Mouse (Mus musculus): ENCODE results near the gene Gpr39. TPM values are rescaled to one million over a fixed set of nuclear protein-coding genes. Genes with fewer than 3 reads are reported as not detected.

Gpr39 gene
- polyA plus RNA-seq, 1 experiment from 2014 or later: 6.8 TPM

GRCm38 (mm10) chr1:125744766-125745165 lies 68.0 kb downstream of the Gpr39 start:
- no peak overlapping the region for H3K4me2 ChIP-seq (replicated peaks; ENCODE audit: low read depth)
- no peak overlapping the region for H3K27ac ChIP-seq (ENCODE audit: low read depth, low read length)
- no peak overlapping the region for H3K4me3 ChIP-seq (ENCODE audit: low read depth, low read length)
- H3K4me1 ChIP-seq (replicated peaks; ENCODE audit: control insufficient read depth, insufficient read depth, low read length): no peaks in the 10 kb centered on the region
- ATAC-seq: no peak
- no peaks in the 10 kb centered on the region for H3K27me3 ChIP-seq (replicated peaks; ENCODE audit: control insufficient read depth, insufficient read depth, low read length)
- no peak overlapping the region for H3K9ac ChIP-seq (ENCODE audit: low read depth, low read length)
- H3K9me3 ChIP-seq (ENCODE audit: control insufficient read depth): no peaks in the 10 kb centered on the region
- no peak for TF ChIP-seq CTCF (IDR thresholded peaks at IDR 0.05; ENCODE audit: low read depth)
- WGBS: 89% methylated on average over 4 of the region's 4 CpGs
- no peaks in the 10 kb centered on the region for H3K36me3 ChIP-seq (ENCODE audit: control insufficient read depth, insufficient read depth)

- no peak for ATAC-seq
- H3K4me2 ChIP-seq (replicated peaks; ENCODE audit: low read depth): no peak overlapping the region
- no peaks in the 10 kb centered on the region for H3K4me1 ChIP-seq (replicated peaks; ENCODE audit: control insufficient read depth, insufficient read depth, low read length)
- no peak for TF ChIP-seq CTCF (IDR thresholded peaks at IDR 0.05; ENCODE audit: low read depth)
- no peak overlapping the region for H3K27ac ChIP-seq (ENCODE audit: low read depth, low read length)
- H3K4me3 ChIP-seq (ENCODE audit: low read depth, low read length): no peak overlapping the region
- H3K9ac ChIP-seq (ENCODE audit: low read depth, low read length): no peak overlapping the region
- no peaks in the 10 kb centered on the region for H3K36me3 ChIP-seq (ENCODE audit: control insufficient read depth, insufficient read depth)
- WGBS: 74% methylated on average over 4 of the region's 4 CpGs
- H3K27me3 ChIP-seq (replicated peaks; ENCODE audit: control insufficient read depth, insufficient read depth, low read length): no peaks in the 10 kb centered on the region
- H3K9me3 ChIP-seq (ENCODE audit: control insufficient read depth): no peaks in the 10 kb centered on the region
Observed at GRCm38 (mm10) chr1:125755335-125755996, 78.7 kb downstream of the Gpr39 start.

- 58% methylated on average over 15 of the region's 15 CpGs for WGBS
- H3K4me2 ChIP-seq (replicated peaks; ENCODE audit: low read depth): no peak overlapping the region
- H3K27me3 ChIP-seq (replicated peaks; ENCODE audit: control insufficient read depth, insufficient read depth, low read length): no peaks in the 10 kb centered on the region
- no peaks in the 10 kb centered on the region for H3K4me1 ChIP-seq (replicated peaks; ENCODE audit: control insufficient read depth, insufficient read depth, low read length)
- no peak overlapping the region for H3K27ac ChIP-seq (ENCODE audit: low read depth, low read length)
- no peak for ATAC-seq
- no peaks in the 10 kb centered on the region for H3K36me3 ChIP-seq (ENCODE audit: control insufficient read depth, insufficient read depth)
- no peak for TF ChIP-seq CTCF (IDR thresholded peaks at IDR 0.05; ENCODE audit: low read depth)
- no peak overlapping the region for H3K9ac ChIP-seq (ENCODE audit: low read depth, low read length)
- no peaks in the 10 kb centered on the region for H3K9me3 ChIP-seq (ENCODE audit: control insufficient read depth)
- no peak overlapping the region for H3K4me3 ChIP-seq (ENCODE audit: low read depth, low read length)
Observed at GRCm38 (mm10) chr1:125759972-125760695, 83.3 kb downstream of the Gpr39 start.

GRCm38 (mm10) chr1:125760696-125761025 lies 83.9 kb downstream of the Gpr39 start:
- H3K9ac ChIP-seq (ENCODE audit: low read depth, low read length): no peak overlapping the region
- H3K27me3 ChIP-seq (replicated peaks; ENCODE audit: control insufficient read depth, insufficient read depth, low read length): no peaks in the 10 kb centered on the region
- TF ChIP-seq CTCF (IDR thresholded peaks at IDR 0.05; ENCODE audit: low read depth): no peak
- no peaks in the 10 kb centered on the region for H3K4me1 ChIP-seq (replicated peaks; ENCODE audit: control insufficient read depth, insufficient read depth, low read length)
- no peak overlapping the region for H3K4me2 ChIP-seq (replicated peaks; ENCODE audit: low read depth)
- WGBS: 73% methylated on average over 5 of the region's 5 CpGs
- H3K4me3 ChIP-seq (ENCODE audit: low read depth, low read length): no peak overlapping the region
- no peak for ATAC-seq
- H3K9me3 ChIP-seq (ENCODE audit: control insufficient read depth): no peaks in the 10 kb centered on the region
- no peak overlapping the region for H3K27ac ChIP-seq (ENCODE audit: low read depth, low read length)
- no peaks in the 10 kb centered on the region for H3K36me3 ChIP-seq (ENCODE audit: control insufficient read depth, insufficient read depth)

- Histone ChIP-seq H3K36me3 (ENCODE audit: control insufficient read depth, insufficient read depth) (no peaks in the 10 kb centered on the region), H3K27me3 (replicated peaks; ENCODE audit: control insufficient read depth, insufficient read depth, low read length) (no peaks in the 10 kb centered on the region), H3K9me3 (ENCODE audit: control insufficient read depth) (no peaks in the 10 kb centered on the region), H3K4me3 (ENCODE audit: low read depth, low read length) (no peak overlapping the region), H3K27ac (ENCODE audit: low read depth, low read length) (no peak overlapping the region), H3K9ac (ENCODE audit: low read depth, low read length) (no peak overlapping the region), H3K4me2 (replicated peaks; ENCODE audit: low read depth) (no peak overlapping the region), H3K4me1 (replicated peaks; ENCODE audit: control insufficient read depth, insufficient read depth, low read length) (no peaks in the 10 kb centered on the region)
- no peak for TF ChIP-seq CTCF (IDR thresholded peaks at IDR 0.05; ENCODE audit: low read depth)
- no peak for ATAC-seq
- WGBS: 82% methylated on average over 1 of the region's 1 CpGs
Observed at GRCm38 (mm10) chr1:125762076-125762475, 85.3 kb downstream of the Gpr39 start.

GRCm38 (mm10) chr1:125789804-125790203 lies 113.0 kb downstream of the Gpr39 start:
- no peaks in the 10 kb centered on the region for H3K36me3 ChIP-seq (ENCODE audit: control insufficient read depth, insufficient read depth)
- no peak overlapping the region for H3K4me2 ChIP-seq (replicated peaks; ENCODE audit: low read depth)
- H3K9ac ChIP-seq (ENCODE audit: low read depth, low read length): no peak overlapping the region
- no peak overlapping the region for H3K4me3 ChIP-seq (ENCODE audit: low read depth, low read length)
- no peaks in the 10 kb centered on the region for H3K27me3 ChIP-seq (replicated peaks; ENCODE audit: control insufficient read depth, insufficient read depth, low read length)
- TF ChIP-seq CTCF (IDR thresholded peaks at IDR 0.05; ENCODE audit: low read depth): peak; percentile 88
- H3K27ac ChIP-seq (ENCODE audit: low read depth, low read length): no peak overlapping the region
- H3K4me1 ChIP-seq (replicated peaks; ENCODE audit: control insufficient read depth, insufficient read depth, low read length): no peaks in the 10 kb centered on the region
- 33% methylated on average over 4 of the region's 4 CpGs for WGBS
- H3K9me3 ChIP-seq (ENCODE audit: control insufficient read depth): no peaks in the 10 kb centered on the region
- no peak for ATAC-seq

All from intestine, postnatal 0 days (tissue).